Mouse (Mus musculus): Measurements from ENCODE around the gene Ube2e2. TPM values are rescaled to one million over a fixed set of nuclear protein-coding genes. Genes with fewer than 3 reads are reported as not detected.

Gene Ube2e2
- polyA plus RNA-seq, 1 experiment from 2014 or later = 80.6 TPM

GRCm38 (mm10) chr14:18778993-18779675, 114.9 kb downstream of the Ube2e2 start:
- Histone ChIP-seq H3K4me2 (no peak overlapping the region), H3K27me3 (no peaks in the 10 kb centered on the region), H3K9me3 (no peaks in the 10 kb centered on the region), H3K9ac (no peak overlapping the region), H3K27ac (no peak overlapping the region), H3K36me3 (no peaks in the 10 kb centered on the region), H3K4me1 (no peaks in the 10 kb centered on the region), H3K4me3 (no peak overlapping the region)
- 82% methylated on average over 3 of the region's 3 CpGs for WGBS
- no peak for ATAC-seq (ENCODE audit: insufficient number of reproducible peaks, insufficient read depth, low FRiP score, low TSS enrichment, low read depth)

- ATAC-seq (ENCODE audit: insufficient number of reproducible peaks, insufficient read depth, low FRiP score, low TSS enrichment, low read depth) = no peak
- no peak overlapping the region for H3K4me2 ChIP-seq
- 82% methylated on average over 5 of the region's 5 CpGs for WGBS
- no peak overlapping the region for H3K9ac ChIP-seq
- no peak overlapping the region for H3K4me3 ChIP-seq
- no peaks in the 10 kb centered on the region for H3K36me3 ChIP-seq
- H3K9me3 ChIP-seq = no peaks in the 10 kb centered on the region
- H3K27ac ChIP-seq = no peak overlapping the region
- H3K4me1 ChIP-seq = no peaks in the 10 kb centered on the region
- H3K27me3 ChIP-seq = no peaks in the 10 kb centered on the region
These were observed 115.8 kb downstream of the Ube2e2 start for GRCm38 (mm10) chr14:18778241-18778640.

GRCm38 (mm10) chr14:18776132-18776531, 117.9 kb downstream of the Ube2e2 start:
- no peak for ATAC-seq (ENCODE audit: insufficient number of reproducible peaks, insufficient read depth, low FRiP score, low TSS enrichment, low read depth)
- Histone ChIP-seq H3K9me3 (no peaks in the 10 kb centered on the region), H3K9ac (no peak overlapping the region), H3K4me1 (no peaks in the 10 kb centered on the region), H3K27me3 (no peaks in the 10 kb centered on the region), H3K36me3 (no peaks in the 10 kb centered on the region), H3K4me3 (no peak overlapping the region), H3K27ac (no peak overlapping the region), H3K4me2 (no peak overlapping the region)
- 92% methylated on average over 2 of the region's 2 CpGs for WGBS

- Histone ChIP-seq H3K4me1 (no peaks in the 10 kb centered on the region), H3K27ac (no peak overlapping the region), H3K4me2 (no peak overlapping the region), H3K4me3 (no peak overlapping the region), H3K27me3 (no peaks in the 10 kb centered on the region), H3K36me3 (no peaks in the 10 kb centered on the region), H3K9ac (no peak overlapping the region), H3K9me3 (no peaks in the 10 kb centered on the region)
- no peak for ATAC-seq (ENCODE audit: insufficient number of reproducible peaks, insufficient read depth, low FRiP score, low TSS enrichment, low read depth)
- 56% methylated on average over 2 of the region's 2 CpGs for WGBS
These were observed 120.3 kb downstream of the Ube2e2 start for GRCm38 (mm10) chr14:18773724-18774123.

- Histone ChIP-seq H3K9me3 (no peaks in the 10 kb centered on the region), H3K4me2 (no peak overlapping the region), H3K27me3 (no peaks in the 10 kb centered on the region), H3K27ac (no peak overlapping the region), H3K9ac (no peak overlapping the region), H3K36me3 (no peaks in the 10 kb centered on the region), H3K4me1 (0 out of 2 replicates have a peak, but pooled peaks cover 6% of the 10 kb centered on the region), H3K4me3 (no peak overlapping the region)
- WGBS = 68% methylated on average over 6 of the region's 6 CpGs
- ATAC-seq (ENCODE audit: insufficient number of reproducible peaks, insufficient read depth, low FRiP score, low TSS enrichment, low read depth) = no peak
These were observed 134.3 kb downstream of the Ube2e2 start for GRCm38 (mm10) chr14:18759601-18760356.

- no peak for ATAC-seq (ENCODE audit: insufficient number of reproducible peaks, insufficient read depth, low FRiP score, low TSS enrichment, low read depth)
- Histone ChIP-seq H3K4me2 (no peak overlapping the region), H3K4me1 (0 out of 2 replicates have a peak, but pooled peaks cover 6% of the 10 kb centered on the region), H3K27ac (no peak overlapping the region), H3K36me3 (no peaks in the 10 kb centered on the region), H3K27me3 (no peaks in the 10 kb centered on the region), H3K9ac (no peak overlapping the region), H3K4me3 (no peak overlapping the region), H3K9me3 (no peaks in the 10 kb centered on the region)
- 60% methylated on average over 2 of the region's 2 CpGs for WGBS
These were observed 135.2 kb downstream of the Ube2e2 start for GRCm38 (mm10) chr14:18758595-18759532.

- H3K9ac ChIP-seq = no peak overlapping the region
- ATAC-seq (ENCODE audit: insufficient number of reproducible peaks, insufficient read depth, low FRiP score, low TSS enrichment, low read depth) = no peak
- no peaks in the 10 kb centered on the region for H3K27me3 ChIP-seq
- H3K27ac ChIP-seq = no peak overlapping the region
- no peaks in the 10 kb centered on the region for H3K9me3 ChIP-seq
- no peak overlapping the region for H3K4me2 ChIP-seq
- WGBS = 85% methylated on average over 2 of the region's 2 CpGs
- H3K4me3 ChIP-seq = no peak overlapping the region
- no peaks in the 10 kb centered on the region for H3K36me3 ChIP-seq
- H3K4me1 ChIP-seq = 0 out of 2 replicates have a peak, but pooled peaks cover 6% of the 10 kb centered on the region
These were observed 136.1 kb downstream of the Ube2e2 start for GRCm38 (mm10) chr14:18758003-18758402.

- no peaks in the 10 kb centered on the region for H3K27me3 ChIP-seq
- H3K36me3 ChIP-seq = no peaks in the 10 kb centered on the region
- H3K4me3 ChIP-seq = no peak overlapping the region
- no peak overlapping the region for H3K4me2 ChIP-seq
- no peak for ATAC-seq (ENCODE audit: insufficient number of reproducible peaks, insufficient read depth, low FRiP score, low TSS enrichment, low read depth)
- no peaks in the 10 kb centered on the region for H3K9me3 ChIP-seq
- no peak overlapping the region for H3K9ac ChIP-seq
- H3K27ac ChIP-seq = no peak overlapping the region
- H3K4me1 ChIP-seq = 0 out of 2 replicates have a peak, but pooled peaks cover 6% of the 10 kb centered on the region
- WGBS = 46% methylated on average over 1 of the region's 1 CpGs
These were observed 138.7 kb downstream of the Ube2e2 start for GRCm38 (mm10) chr14:18755410-18755809.

- Histone ChIP-seq H3K36me3 (no peaks in the 10 kb centered on the region), H3K4me1 (0 out of 2 replicates have a peak, but pooled peaks cover 6% of the 10 kb centered on the region), H3K9me3 (no peaks in the 10 kb centered on the region), H3K27me3 (no peaks in the 10 kb centered on the region), H3K27ac (no peak overlapping the region), H3K4me2 (no peak overlapping the region), H3K4me3 (no peak overlapping the region), H3K9ac (no peak overlapping the region)
- no peak for ATAC-seq (ENCODE audit: insufficient number of reproducible peaks, insufficient read depth, low FRiP score, low TSS enrichment, low read depth)
- 90% methylated on average over 2 of the region's 2 CpGs for WGBS
These were observed 139.5 kb downstream of the Ube2e2 start for GRCm38 (mm10) chr14:18754595-18754994.

GRCm38 (mm10) chr14:18754001-18754400, 140.1 kb downstream of the Ube2e2 start:
- Histone ChIP-seq H3K27ac (no peak overlapping the region), H3K36me3 (no peaks in the 10 kb centered on the region), H3K4me2 (no peak overlapping the region), H3K9ac (no peak overlapping the region), H3K4me1 (0 out of 2 replicates have a peak, but pooled peaks cover 6% of the 10 kb centered on the region), H3K4me3 (no peak overlapping the region), H3K27me3 (no peaks in the 10 kb centered on the region), H3K9me3 (peaks cover under 1% of the 10 kb centered on the region; the same call in 1 of the 2 replicates)
- ATAC-seq (ENCODE audit: insufficient number of reproducible peaks, insufficient read depth, low FRiP score, low TSS enrichment, low read depth) = no peak
- WGBS = 82% methylated on average over 2 of the region's 2 CpGs

- 63% methylated on average over 4 of the region's 4 CpGs for WGBS
- Histone ChIP-seq H3K4me2 (no peak overlapping the region), H3K36me3 (no peaks in the 10 kb centered on the region), H3K9ac (no peak overlapping the region), H3K9me3 (no peaks in the 10 kb centered on the region), H3K27me3 (no peaks in the 10 kb centered on the region), H3K4me1 (no peaks in the 10 kb centered on the region), H3K27ac (no peak overlapping the region), H3K4me3 (no peak overlapping the region)
- ATAC-seq (ENCODE audit: insufficient number of reproducible peaks, insufficient read depth, low FRiP score, low TSS enrichment, low read depth) = no peak
These were observed 162.9 kb downstream of the Ube2e2 start for GRCm38 (mm10) chr14:18731154-18731553.
